Mouse (Mus musculus): ENCODE measurements around the gene Rbm14.

GRCm38 (mm10) chr19:4803283-4803682 is 8.2 kb downstream of the Rbm14 start:
- TF ChIP-seq GATA1 (IDR thresholded peaks at IDR 0.05; ENCODE audit: borderline replicate concordance, low read length) (no peak), FLI1 (IDR thresholded peaks at IDR 0.05; ENCODE audit: low read length) (no peak)

Data from megakaryocyte, embryonic 14.5 days (primary cell).